Mouse (Mus musculus) kidney, postnatal 14 days (tissue): Measurements from ENCODE around the gene Hnrnpk.
"Not testable (repeated sequence)": the region's sequence is repeated elsewhere in the genome, so short reads cannot be mapped to it uniquely, and the experiment has no call there.

Source experiments
- DNase-seq: peaks from one replicate; pipeline ENCODE4 v3.0.0; 2022; ENCODE audit warnings: mixed read lengths

The Hnrnpk gene

GRCm38 (mm10) chr13:58387948-58388347 is 15.2 kb downstream of the Hnrnpk start:
- peak; percentile 83 for DNase-seq

- no peak for DNase-seq
These were observed 17.6 kb downstream of the Hnrnpk start for GRCm38 (mm10) chr13:58385547-58385920.

- DNase-seq = peak; percentile 75
These were observed 18.2 kb downstream of the Hnrnpk start, which contains the start of gene 2210016F16Rik for GRCm38 (mm10) chr13:58384779-58385546. 2210016F16Rik (minus strand) TSS chr13:58385225.

GRCm38 (mm10) chr13:58384371-58384770 is 18.8 kb downstream of the Hnrnpk start:
- no peak for DNase-seq

GRCm38 (mm10) chr13:58373153-58373470 is 30.0 kb downstream of the Hnrnpk start:
- DNase-seq = no peak

GRCm38 (mm10) chr13:58372278-58373152 is 30.6 kb downstream of the Hnrnpk start:
- no peak for DNase-seq

- no peak for DNase-seq
These were observed 34.3 kb downstream of the Hnrnpk start for GRCm38 (mm10) chr13:58368835-58369234.

- DNase-seq = no peak
These were observed 35.5 kb downstream of the Hnrnpk start for GRCm38 (mm10) chr13:58367641-58368040.

GRCm38 (mm10) chr13:58366373-58366772 is 36.8 kb downstream of the Hnrnpk start:
- DNase-seq = no peak

GRCm38 (mm10) chr13:58365179-58365578 is 38.0 kb downstream of the Hnrnpk start:
- not testable (repeated sequence) for DNase-seq

GRCm38 (mm10) chr13:58364353-58365175 is 38.6 kb downstream of the Hnrnpk start:
- peak; percentile 25 for DNase-seq

- no peak for DNase-seq
These were observed 43.9 kb downstream of the Hnrnpk start for GRCm38 (mm10) chr13:58359304-58359653.

GRCm38 (mm10) chr13:58358629-58359303 is 44.4 kb downstream of the Hnrnpk start, which contains the start of gene Kif27:
Kif27 (minus strand) TSS chr13:58359122.
- peak; percentile 92 for DNase-seq

GRCm38 (mm10) chr13:58352996-58353395 is 50.1 kb downstream of the Hnrnpk start:
- no peak for DNase-seq

- no peak for DNase-seq
These were observed 52.5 kb downstream of the Hnrnpk start for GRCm38 (mm10) chr13:58350606-58351005.

- no peak for DNase-seq
These were observed 58.6 kb downstream of the Hnrnpk start for GRCm38 (mm10) chr13:58344505-58344904.
